Mouse (Mus musculus) hindbrain, embryonic 16.5 days (tissue): Measurements from ENCODE around the gene Stag1. TPM values are rescaled to one million over a fixed set of nuclear protein-coding genes. Genes with fewer than 3 reads are reported as not detected.

ENCODE experiments used
- ATAC-seq: fragments of 200-750 bp; cut with Nextera tagmentation; 2 replicates; pipeline ENCODE4 v1.8.0; 2017; ENCODE audit warnings: moderate TSS enrichment, moderate library complexity
- H3K27ac ChIP-seq: fragments of 300-500 bp; sonication (generic); 2 replicates; pipeline ENCODE4 v1.5.1; 2014; ENCODE audit warnings: low read depth, mild to moderate bottlenecking, control low read depth, low read length, moderate library complexity
- H3K27me3 ChIP-seq: fragments of 300-500 bp; sonication (generic); replicated peaks from 2 replicates; pipeline ENCODE4 v1.6.1; 2014; ENCODE audit warnings: low read length; ENCODE audit not compliant: control insufficient read depth, insufficient read depth
- H3K36me3 ChIP-seq: fragments of 300-500 bp; sonication (generic); 2 replicates; pipeline ENCODE4 v1.6.1; 2014; ENCODE audit warnings: mild to moderate bottlenecking, low read length, moderate library complexity, mixed read lengths; ENCODE audit not compliant: control insufficient read depth, insufficient read depth
- H3K4me1 ChIP-seq: fragments of 300-500 bp; sonication (generic); 2 replicates; pipeline ENCODE4 v1.6.1; 2014; ENCODE audit warnings: low read depth, low read length; ENCODE audit not compliant: control insufficient read depth, insufficient read depth
- H3K4me2 ChIP-seq: fragments of 300-500 bp; sonication (generic); 2 replicates; pipeline ENCODE4 v1.6.1; 2014; ENCODE audit warnings: mild to moderate bottlenecking, low read length, control low read depth, moderate library complexity
- H3K4me3 ChIP-seq: fragments of 300-500 bp; sonication (generic); 2 replicates; pipeline ENCODE4 v1.5.1; 2014; ENCODE audit warnings: mild to moderate bottlenecking, low read length, control low read depth, moderate library complexity
- H3K9ac ChIP-seq: fragments of 300-500 bp; sonication (generic); 2 replicates; pipeline ENCODE4 v1.6.1; 2014; ENCODE audit warnings: low read depth, mild to moderate bottlenecking, control low read depth, low read length, moderate library complexity
- H3K9me3 ChIP-seq: fragments of 300-500 bp; sonication (generic); 2 replicates; pipeline ENCODE4 v1.6.1; 2014; ENCODE audit warnings: mild to moderate bottlenecking, low read length, moderate library complexity; ENCODE audit not compliant: control insufficient read depth
- WGBS: fragments of 180-500 bp; shearing (Covaris S2); extraction: QIAGEN DNeasy Blood & Tissue Kit; methylation state at CpG from one replicate; pipeline ENCODE4 v1.1.7; 2014; 5-methylcytosine and 5-hydroxymethylcytosine counted together
- polyA plus RNA-seq: library from polyadenylated mRNA; unstranded; fragments of >200 nt; fragmentation: Nextera tagmentation; extraction: Ambion mirVana; gene quantifications from 2 replicates; pipeline ENCODE4 v1.2.1, GENCODE M21; 2015

Gene Stag1
- polyA plus RNA-seq, 1 experiment from 2014 or later, result 21.9 TPM

DNA sequence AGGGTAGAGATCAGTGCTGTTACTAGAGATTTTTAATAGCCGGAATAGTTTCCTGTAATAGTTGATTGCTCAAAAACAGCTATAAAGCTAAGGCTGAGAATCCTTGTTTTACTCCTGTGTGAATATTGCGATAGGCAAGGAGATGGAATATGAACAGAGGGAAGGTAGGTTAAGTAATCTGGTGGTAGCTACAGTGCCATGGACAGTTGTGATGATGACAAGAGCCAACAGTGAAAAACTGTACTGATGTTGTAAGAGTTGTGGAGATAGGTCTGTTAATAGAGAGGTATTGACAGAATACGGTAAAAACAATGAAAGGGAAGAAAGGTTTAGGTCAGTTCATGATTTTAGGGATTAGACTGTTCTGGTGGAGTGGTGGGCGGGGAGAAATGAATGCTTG, 58.5 kb downstream of the Stag1 start:
- Histone ChIP-seq H3K4me2 (no peak overlapping the region), H3K4me3 (no peak overlapping the region), H3K27ac (no peak overlapping the region), H3K4me1 (no peaks in the 10 kb centered on the region), H3K36me3 (no peaks in the 10 kb centered on the region), H3K27me3 (no peaks in the 10 kb centered on the region), H3K9ac (no peak overlapping the region), H3K9me3 (no peaks in the 10 kb centered on the region)
- WGBS, result over 99% methylated on average over 4 of the region's 4 CpGs
- ATAC-seq, result no peak

DNA sequence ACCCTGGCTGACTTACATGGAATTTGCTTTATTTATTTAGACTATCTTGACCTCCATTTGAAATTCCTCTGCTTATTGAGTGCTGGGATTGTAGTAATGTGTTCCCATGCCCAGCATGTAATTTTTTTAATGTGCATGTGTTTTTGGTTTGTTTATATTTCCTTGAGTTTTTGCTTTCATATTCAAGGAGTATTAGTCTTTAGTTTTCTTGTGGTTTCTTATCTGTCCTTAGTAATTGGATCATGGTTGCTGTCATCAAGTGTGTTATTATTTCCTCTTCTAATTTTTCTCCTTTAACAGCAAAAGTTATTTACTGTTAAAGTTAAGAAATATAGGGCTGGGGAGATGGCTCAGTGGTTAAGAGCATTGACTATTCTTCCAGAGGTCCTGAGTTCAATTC, 63.0 kb downstream of the Stag1 start:
- Histone ChIP-seq H3K4me3 (no peak overlapping the region), H3K9ac (no peak overlapping the region), H3K27ac (no peak overlapping the region), H3K4me1 (no peaks in the 10 kb centered on the region), H3K36me3 (no peaks in the 10 kb centered on the region), H3K4me2 (no peak overlapping the region), H3K9me3 (no peaks in the 10 kb centered on the region), H3K27me3 (no peaks in the 10 kb centered on the region)
- ATAC-seq, result no peak

DNA sequence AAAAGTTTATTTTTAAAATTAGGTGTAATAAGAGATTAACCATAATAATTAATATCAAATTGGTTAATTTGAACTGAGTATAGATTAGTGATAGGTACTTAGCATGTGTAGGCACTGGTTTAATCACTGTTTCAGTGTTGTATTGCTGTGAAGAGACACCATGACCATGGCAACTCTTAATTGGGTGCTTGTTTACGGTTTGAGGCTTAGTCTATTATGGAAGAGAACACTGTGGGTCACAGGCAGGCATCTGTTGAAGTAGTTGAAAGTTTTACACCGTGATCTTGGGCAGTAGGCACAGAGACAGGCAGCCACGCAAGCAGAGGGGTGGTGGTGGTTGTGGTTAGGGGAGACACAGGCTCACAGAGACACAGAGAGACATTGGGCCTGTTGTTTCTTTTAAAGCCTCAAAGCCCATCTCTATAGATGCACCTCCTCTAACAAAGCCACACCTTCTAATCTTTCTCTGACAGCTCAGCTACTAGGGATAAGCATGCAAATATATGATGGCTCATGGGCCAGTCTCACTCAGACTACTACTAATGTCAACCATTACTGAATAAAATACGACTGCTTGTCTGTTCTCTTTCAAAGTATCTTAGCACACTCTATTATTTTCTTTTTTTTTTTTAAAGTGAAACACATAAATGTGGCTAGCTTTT, 66.0 kb downstream of the Stag1 start:
- Histone ChIP-seq H3K4me2 (no peak overlapping the region), H3K4me3 (no peak overlapping the region), H3K27me3 (no peaks in the 10 kb centered on the region), H3K9ac (no peak overlapping the region), H3K27ac (no peak overlapping the region), H3K9me3 (no peaks in the 10 kb centered on the region), H3K36me3 (no peaks in the 10 kb centered on the region), H3K4me1 (no peaks in the 10 kb centered on the region)
- ATAC-seq, result no peak
- WGBS, result 87% methylated on average over 4 of the region's 4 CpGs

GRCm38 (mm10) chr9:100670151-100670550, 72.6 kb downstream of the Stag1 start:
- no peak overlapping the region for H3K4me3 ChIP-seq
- no peaks in the 10 kb centered on the region for H3K9me3 ChIP-seq
- WGBS, result 78% methylated on average over 5 of the region's 5 CpGs

DNA sequence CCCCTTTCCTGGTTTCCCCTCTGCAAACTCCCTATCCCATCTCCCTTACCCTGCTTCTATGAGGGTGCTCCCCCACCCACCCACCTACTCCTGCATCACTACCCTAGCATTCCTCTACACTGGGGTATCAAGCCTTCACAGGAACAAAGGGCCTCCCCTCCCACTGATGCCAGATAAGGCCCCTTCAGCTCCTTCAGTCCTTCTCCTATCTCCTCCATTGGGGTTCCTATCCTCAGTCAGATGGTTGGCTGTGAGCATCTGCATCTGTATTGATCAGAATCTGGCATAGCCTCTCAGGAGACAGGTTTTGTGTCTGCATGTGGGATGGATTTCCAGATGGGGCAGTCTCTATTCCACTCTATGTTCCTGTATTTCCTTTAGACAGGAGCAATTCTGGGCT, 81.4 kb downstream of the Stag1 start:
- Histone ChIP-seq H3K4me2 (no peak overlapping the region), H3K27ac (no peak overlapping the region), H3K36me3 (no peaks in the 10 kb centered on the region), H3K4me3 (no peak overlapping the region), H3K9ac (no peak overlapping the region), H3K9me3 (no peaks in the 10 kb centered on the region), H3K4me1 (no peaks in the 10 kb centered on the region), H3K27me3 (no peaks in the 10 kb centered on the region)
- ATAC-seq, result no peak

More at GRCm38 (mm10) chr9:100670151-100670550, 72.6 kb downstream of the Stag1 start:
- Histone ChIP-seq H3K4me1 (no peaks in the 10 kb centered on the region), H3K27me3 (no peaks in the 10 kb centered on the region), H3K4me2 (no peak overlapping the region), H3K36me3 (no peaks in the 10 kb centered on the region), H3K27ac (no peak overlapping the region), H3K9ac (no peak overlapping the region)
- no peak for ATAC-seq

- no peaks in the 10 kb centered on the region for H3K27me3 ChIP-seq
- no peak overlapping the region for H3K4me3 ChIP-seq
- no peak overlapping the region for H3K9ac ChIP-seq
- H3K27ac ChIP-seq, result no peak overlapping the region
- peaks cover 6% of the 10 kb centered on the region for H3K4me1 ChIP-seq
- H3K36me3 ChIP-seq, result no peaks in the 10 kb centered on the region
- H3K9me3 ChIP-seq, result no peaks in the 10 kb centered on the region
- no peak overlapping the region for H3K4me2 ChIP-seq
- no peak for ATAC-seq
Observed at GRCm38 (mm10) chr9:100682285-100682684, 84.7 kb downstream of the Stag1 start.

- H3K4me2 ChIP-seq, result no peak overlapping the region
- H3K27ac ChIP-seq, result peak overlapping the region; percentile 67
- H3K9me3 ChIP-seq, result no peaks in the 10 kb centered on the region
- peaks cover 6% of the 10 kb centered on the region for H3K4me1 ChIP-seq
- peak; percentile 91 for ATAC-seq
- 15% methylated on average over 3 of the region's 3 CpGs for WGBS
- H3K4me3 ChIP-seq, result no peak overlapping the region
- no peaks in the 10 kb centered on the region for H3K36me3 ChIP-seq
- H3K9ac ChIP-seq, result no peak overlapping the region
- no peaks in the 10 kb centered on the region for H3K27me3 ChIP-seq
Observed at GRCm38 (mm10) chr9:100685769-100686487, 88.3 kb downstream of the Stag1 start.

DNA sequence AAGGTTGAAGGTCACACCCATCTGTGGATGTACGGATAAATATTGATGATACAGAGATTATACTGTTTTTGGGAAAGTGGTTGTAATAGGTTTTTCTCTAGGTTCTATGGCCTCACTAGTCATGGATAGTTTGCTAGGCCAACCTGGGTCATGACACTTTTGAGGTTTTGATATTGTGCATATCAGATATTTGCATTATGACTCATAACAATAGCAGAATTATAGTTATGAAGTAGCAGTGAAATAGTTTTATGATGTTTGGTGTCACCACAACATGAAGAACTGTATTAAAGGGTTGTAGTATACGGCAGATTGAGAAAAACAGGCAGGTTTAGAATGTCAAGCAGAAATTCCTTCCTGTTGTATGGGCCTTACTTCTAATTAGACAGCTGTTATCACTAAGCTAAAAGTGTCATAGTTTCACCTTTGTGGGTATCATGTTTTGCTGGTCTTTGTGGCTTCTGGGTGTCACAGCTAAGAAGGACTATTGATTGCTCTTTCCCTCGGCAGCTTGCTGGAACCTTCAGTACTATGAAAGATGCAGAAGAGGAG, 92.2 kb downstream of the Stag1 start:
- H3K4me1 ChIP-seq, result peaks cover 6% of the 10 kb centered on the region
- H3K9ac ChIP-seq, result no peak overlapping the region
- no peak overlapping the region for H3K4me2 ChIP-seq
- H3K4me3 ChIP-seq, result no peak overlapping the region
- H3K27ac ChIP-seq, result no peak overlapping the region
- no peak for ATAC-seq
- no peaks in the 10 kb centered on the region for H3K36me3 ChIP-seq
- H3K27me3 ChIP-seq, result no peaks in the 10 kb centered on the region
- 94% methylated on average over 3 of the region's 3 CpGs for WGBS
- H3K9me3 ChIP-seq, result no peaks in the 10 kb centered on the region

GRCm38 (mm10) chr9:100692239-100692638, 94.6 kb downstream of the Stag1 start:
- H3K27me3 ChIP-seq, result no peaks in the 10 kb centered on the region
- no peaks in the 10 kb centered on the region for H3K36me3 ChIP-seq
- no peak overlapping the region for H3K4me3 ChIP-seq
- 93% methylated on average over 1 of the region's 1 CpGs for WGBS
- H3K27ac ChIP-seq, result no peak overlapping the region
- H3K4me1 ChIP-seq, result no peaks in the 10 kb centered on the region
- H3K9ac ChIP-seq, result no peak overlapping the region
- no peak overlapping the region for H3K4me2 ChIP-seq
- ATAC-seq, result no peak
- H3K9me3 ChIP-seq, result no peaks in the 10 kb centered on the region
